Mouse (Mus musculus): Measurements from ENCODE around the gene Mad1l1. TPM values are rescaled to one million over a fixed set of nuclear protein-coding genes. Genes with fewer than 3 reads are reported as not detected.

Gene Mad1l1
- polyA plus RNA-seq, 1 experiment from 2014 or later, result 24.8 TPM

DNA sequence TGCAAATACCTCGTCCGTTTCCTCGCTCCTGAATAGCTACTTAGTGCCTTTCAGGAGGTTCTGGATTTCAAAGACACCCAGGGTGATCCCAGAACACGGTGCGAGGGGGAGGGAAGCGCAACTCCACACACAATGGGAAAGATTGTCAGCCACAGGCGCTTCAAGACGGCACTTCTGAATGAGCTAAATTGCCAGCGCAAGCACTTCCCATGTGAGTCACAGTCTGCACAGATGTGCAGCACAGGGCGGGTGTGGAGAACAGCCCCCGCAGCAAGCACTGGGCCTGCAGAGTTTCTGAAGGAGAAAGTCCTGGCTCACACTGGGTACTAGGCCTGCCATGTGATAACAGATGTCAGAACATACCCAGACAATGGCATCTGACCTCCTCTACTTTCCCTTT, 127.2 kb downstream of the Mad1l1 start:
- no peak overlapping the region for H3K27ac ChIP-seq
- H3K9me3 ChIP-seq (replicated peaks), result no peaks in the 10 kb centered on the region
- ATAC-seq (ENCODE audit: low read depth), result no peak
- peaks cover 17% of the 10 kb centered on the region for H3K4me1 ChIP-seq (replicated peaks)
- H3K4me3 ChIP-seq (replicated peaks), result no peak overlapping the region
- no peaks in the 10 kb centered on the region for H3K27me3 ChIP-seq
- H3K4me2 ChIP-seq, result no peak overlapping the region
- no peak overlapping the region for H3K9ac ChIP-seq
- peaks cover 17% of the 10 kb centered on the region for H3K36me3 ChIP-seq
- no peak for DNase-seq
- WGBS (ENCODE audit: insufficient replicate concordance), result 80% methylated on average over 11 of the region's 11 CpGs

GRCm38 (mm10) chr5:140191539-140191938, 129.8 kb downstream of the Mad1l1 start:
- Histone ChIP-seq H3K4me1 (replicated peaks) (peaks cover 17% of the 10 kb centered on the region), H3K4me2 (no peak overlapping the region), H3K27me3 (no peaks in the 10 kb centered on the region), H3K27ac (no peak overlapping the region), H3K4me3 (replicated peaks) (no peak overlapping the region), H3K36me3 (peaks cover 17% of the 10 kb centered on the region), H3K9ac (no peak overlapping the region), H3K9me3 (replicated peaks) (no peaks in the 10 kb centered on the region)
- ATAC-seq (ENCODE audit: low read depth) (peak; percentile 34; the same call in 1 of the 2 replicates), DNase-seq (no peak)
- 70% methylated on average over 4 of the region's 4 CpGs for WGBS (ENCODE audit: insufficient replicate concordance)

DNA sequence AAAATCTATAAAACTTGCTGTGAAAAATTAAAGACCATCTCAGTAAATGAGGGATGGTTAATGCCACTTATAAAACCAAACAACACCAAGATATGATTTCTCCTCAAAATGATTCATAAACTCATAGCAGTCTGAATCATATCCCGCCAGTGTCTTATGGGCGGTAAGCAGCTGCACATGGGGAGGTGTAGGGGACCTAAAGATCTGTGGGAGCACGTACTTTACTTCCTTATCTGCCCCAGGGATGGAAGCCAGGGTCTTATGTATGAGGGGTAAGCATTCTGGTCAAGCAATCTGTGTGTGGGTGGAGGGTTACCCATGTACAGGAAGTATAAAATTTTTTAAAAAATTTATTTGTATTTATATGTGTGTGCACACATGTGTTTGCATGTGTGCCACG, 135.0 kb downstream of the Mad1l1 start:
- Histone ChIP-seq H3K9ac (no peak overlapping the region), H3K27ac (no peak overlapping the region), H3K4me3 (replicated peaks) (no peak overlapping the region), H3K4me1 (replicated peaks) (peaks cover 8% of the 10 kb centered on the region), H3K36me3 (0 out of 2 replicates have a peak, but pooled peaks cover 2% of the 10 kb centered on the region), H3K27me3 (no peaks in the 10 kb centered on the region), H3K9me3 (replicated peaks) (no peaks in the 10 kb centered on the region), H3K4me2 (no peak overlapping the region)
- DNase-seq (no peak), ATAC-seq (ENCODE audit: low read depth) (no peak)
- WGBS (ENCODE audit: insufficient replicate concordance), result 71% methylated on average over 4 of the region's 4 CpGs

- Histone ChIP-seq H3K4me2 (no peak overlapping the region), H3K27ac (no peak overlapping the region), H3K9me3 (replicated peaks) (no peaks in the 10 kb centered on the region), H3K9ac (no peak overlapping the region), H3K4me1 (replicated peaks) (peaks cover 12% of the 10 kb centered on the region), H3K36me3 (0 out of 2 replicates have a peak, but pooled peaks cover 2% of the 10 kb centered on the region), H3K27me3 (no peaks in the 10 kb centered on the region), H3K4me3 (replicated peaks) (no peak overlapping the region)
- DNase-seq (no peak), ATAC-seq (ENCODE audit: low read depth) (no peak)
- 77% methylated on average over 6 of the region's 6 CpGs for WGBS (ENCODE audit: insufficient replicate concordance)
Measured at GRCm38 (mm10) chr5:140185757-140186156, 135.6 kb downstream of the Mad1l1 start.

DNA sequence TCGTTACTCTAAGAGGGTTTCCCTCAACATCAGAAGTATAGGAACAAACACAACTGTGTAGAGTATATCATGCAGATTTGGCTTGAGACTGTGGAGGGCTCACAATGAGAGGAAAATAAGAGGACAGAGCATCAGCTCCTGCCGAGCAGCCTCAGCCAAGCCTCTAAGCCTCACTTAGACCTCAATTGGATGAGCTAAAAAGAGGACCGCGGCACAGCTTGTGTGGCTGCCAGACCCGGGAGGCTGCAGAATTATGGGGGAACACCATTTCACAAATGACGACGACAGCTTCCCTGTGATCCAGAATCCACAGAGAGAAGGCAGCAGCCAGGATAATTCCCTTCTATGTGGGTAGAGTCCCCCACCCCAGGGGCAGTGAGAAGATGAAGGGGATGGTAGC, 138.0 kb downstream of the Mad1l1 start:
- H3K36me3 ChIP-seq, result 0 out of 2 replicates have a peak, but pooled peaks cover 2% of the 10 kb centered on the region
- WGBS (ENCODE audit: insufficient replicate concordance), result 76% methylated on average over 7 of the region's 7 CpGs
- no peaks in the 10 kb centered on the region for H3K9me3 ChIP-seq (replicated peaks)
- no peak overlapping the region for H3K9ac ChIP-seq
- no peaks in the 10 kb centered on the region for H3K27me3 ChIP-seq
- H3K4me1 ChIP-seq (replicated peaks), result peaks cover 5% of the 10 kb centered on the region
- no peak for ATAC-seq (ENCODE audit: low read depth)
- H3K4me3 ChIP-seq (replicated peaks), result no peak overlapping the region
- no peak overlapping the region for H3K27ac ChIP-seq
- no peak for DNase-seq
- H3K4me2 ChIP-seq, result no peak overlapping the region

DNA sequence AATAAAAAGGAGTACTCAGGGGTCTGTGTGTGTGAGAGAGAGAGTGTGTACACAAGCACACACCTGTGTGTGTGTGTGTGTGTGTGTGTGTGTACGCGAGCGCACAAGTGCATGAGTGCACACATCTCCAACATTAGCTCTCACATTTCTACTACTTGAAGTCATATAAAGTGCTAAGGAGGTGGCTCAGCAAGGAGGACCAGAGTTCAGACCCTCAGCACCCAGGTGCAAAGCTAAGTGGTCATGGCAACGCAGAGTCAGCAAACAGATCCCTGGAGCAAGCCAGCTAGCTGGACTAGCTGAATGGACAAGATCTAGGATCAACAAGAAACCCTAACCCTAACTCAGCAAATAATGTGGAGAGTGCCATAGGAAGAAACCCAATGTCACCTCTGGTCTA, 139.0 kb downstream of the Mad1l1 start:
- DNase-seq (no peak), ATAC-seq (ENCODE audit: low read depth) (no peak)
- WGBS (ENCODE audit: insufficient replicate concordance), result 94% methylated on average over 4 of the region's 4 CpGs
- H3K4me1 ChIP-seq (replicated peaks), result peaks cover 5% of the 10 kb centered on the region; the same call in 1 of the 2 replicates
- no peak overlapping the region for H3K4me2 ChIP-seq
- H3K9me3 ChIP-seq (replicated peaks), result no peaks in the 10 kb centered on the region
- H3K36me3 ChIP-seq, result 0 out of 2 replicates have a peak, but pooled peaks cover 2% of the 10 kb centered on the region
- H3K9ac ChIP-seq, result no peak overlapping the region
- no peaks in the 10 kb centered on the region for H3K27me3 ChIP-seq
- H3K4me3 ChIP-seq (replicated peaks), result no peak overlapping the region
- H3K27ac ChIP-seq, result no peak overlapping the region

GRCm38 (mm10) chr5:140180016-140180415, 141.3 kb downstream of the Mad1l1 start:
- Histone ChIP-seq H3K4me3 (replicated peaks) (no peak overlapping the region), H3K9ac (no peak overlapping the region), H3K9me3 (replicated peaks) (no peaks in the 10 kb centered on the region), H3K4me2 (no peak overlapping the region), H3K27ac (no peak overlapping the region), H3K27me3 (no peaks in the 10 kb centered on the region), H3K36me3 (0 out of 2 replicates have a peak, but pooled peaks cover 2% of the 10 kb centered on the region), H3K4me1 (replicated peaks) (peaks cover 5% of the 10 kb centered on the region; the same call in 1 of the 2 replicates)
- 92% methylated on average over 5 of the region's 5 CpGs for WGBS (ENCODE audit: insufficient replicate concordance)
- DNase-seq, result no peak
- no peak for ATAC-seq (ENCODE audit: low read depth)

DNA sequence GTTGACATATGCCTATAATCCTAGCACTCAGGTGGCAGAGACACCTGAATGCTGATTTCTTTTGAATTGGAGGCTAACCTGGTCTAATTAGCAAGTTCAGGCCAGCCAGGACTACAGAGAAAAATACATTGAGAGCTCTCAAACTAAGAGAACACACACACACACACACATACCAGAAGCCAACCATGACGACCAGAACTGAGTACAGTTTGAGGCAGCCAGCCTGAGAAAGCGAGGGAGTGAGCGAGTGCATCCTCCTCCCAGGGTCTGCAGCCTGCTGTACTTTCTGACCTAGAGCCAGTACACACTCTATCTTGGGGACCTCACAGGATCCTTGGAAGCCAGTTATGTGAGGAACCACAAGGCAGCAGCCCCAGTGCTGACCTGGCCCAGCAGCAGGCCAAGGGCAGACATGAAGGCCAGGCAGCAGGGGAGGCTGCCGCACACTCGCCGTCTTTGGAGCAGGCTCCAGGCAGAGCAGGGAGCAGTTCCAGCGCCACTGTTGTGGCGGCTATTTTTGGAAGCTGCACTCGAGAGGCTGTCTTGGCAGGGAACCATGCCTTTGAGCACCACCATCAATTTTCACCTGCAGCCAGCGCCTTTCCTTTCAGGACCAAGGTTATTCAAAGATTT, 143.2 kb downstream of the Mad1l1 start:
- Histone ChIP-seq H3K9me3 (replicated peaks) (no peaks in the 10 kb centered on the region), H3K27ac (no peak overlapping the region), H3K4me3 (replicated peaks) (no peak overlapping the region), H3K4me1 (replicated peaks) (peaks cover 5% of the 10 kb centered on the region; the same call in 1 of the 2 replicates), H3K4me2 (no peak overlapping the region), H3K9ac (no peak overlapping the region), H3K27me3 (no peaks in the 10 kb centered on the region), H3K36me3 (0 out of 2 replicates have a peak, but pooled peaks cover 2% of the 10 kb centered on the region)
- ATAC-seq (ENCODE audit: low read depth) (no peak), DNase-seq (no peak)
- 69% methylated on average over 10 of the region's 10 CpGs for WGBS (ENCODE audit: insufficient replicate concordance)

DNA sequence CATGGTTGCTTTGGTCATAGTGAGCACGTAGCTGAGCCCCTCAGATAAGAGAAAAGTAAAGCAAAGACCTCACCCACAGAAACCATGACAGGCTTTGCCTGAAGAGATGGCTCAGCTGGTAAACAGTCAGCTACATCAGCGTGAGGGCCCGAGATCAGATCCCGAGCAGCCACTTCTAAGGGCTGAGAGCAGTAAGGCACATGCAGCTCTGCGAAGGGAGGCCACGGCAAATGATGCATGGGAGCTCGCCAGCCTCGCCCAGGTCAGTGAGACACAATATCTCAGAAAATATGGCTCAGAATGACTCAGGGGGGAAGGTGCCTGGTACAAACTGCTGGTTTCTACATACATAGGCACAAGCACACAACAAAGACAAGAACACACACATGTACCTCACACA, 143.8 kb downstream of the Mad1l1 start:
- H3K9me3 ChIP-seq (replicated peaks), result no peaks in the 10 kb centered on the region
- ATAC-seq (ENCODE audit: low read depth), result no peak
- H3K4me2 ChIP-seq, result no peak overlapping the region
- peaks cover 5% of the 10 kb centered on the region; the same call in 1 of the 2 replicates for H3K4me1 ChIP-seq (replicated peaks)
- no peak overlapping the region for H3K4me3 ChIP-seq (replicated peaks)
- no peak overlapping the region for H3K9ac ChIP-seq
- H3K36me3 ChIP-seq, result 0 out of 2 replicates have a peak, but pooled peaks cover 2% of the 10 kb centered on the region
- WGBS (ENCODE audit: insufficient replicate concordance), result 55% methylated on average over 8 of the region's 8 CpGs
- H3K27ac ChIP-seq, result no peak overlapping the region
- H3K27me3 ChIP-seq, result no peaks in the 10 kb centered on the region
- DNase-seq, result no peak

DNA sequence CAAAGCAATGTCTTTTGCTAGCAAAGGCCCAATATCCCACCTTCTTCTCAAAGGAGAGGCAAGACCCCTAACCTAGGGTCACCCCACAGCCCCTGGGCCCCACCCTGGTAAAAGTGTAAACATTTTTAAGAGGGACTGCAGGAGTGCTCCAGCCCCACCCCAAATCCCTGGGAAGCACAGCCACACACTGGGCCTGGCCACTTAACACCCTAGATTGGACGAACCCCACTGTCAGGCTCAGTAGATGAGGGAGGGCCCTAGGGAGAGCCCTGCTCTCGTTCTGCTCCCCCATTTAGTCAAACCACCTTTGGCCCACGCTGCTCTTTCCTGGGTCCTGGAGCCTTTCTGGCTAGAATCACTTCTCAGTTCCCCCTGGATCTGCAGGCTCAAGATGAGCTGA, 145.0 kb downstream of the Mad1l1 start:
- 77% methylated on average over 3 of the region's 3 CpGs for WGBS (ENCODE audit: insufficient replicate concordance)
- no peak for ATAC-seq (ENCODE audit: low read depth)
- H3K4me1 ChIP-seq (replicated peaks), result peaks cover 6% of the 10 kb centered on the region; the same call in 1 of the 2 replicates
- no peak overlapping the region for H3K9ac ChIP-seq
- no peaks in the 10 kb centered on the region for H3K36me3 ChIP-seq
- no peaks in the 10 kb centered on the region for H3K9me3 ChIP-seq (replicated peaks)
- H3K27ac ChIP-seq, result no peak overlapping the region
- no peak overlapping the region for H3K4me3 ChIP-seq (replicated peaks)
- H3K4me2 ChIP-seq, result no peak overlapping the region
- H3K27me3 ChIP-seq, result no peaks in the 10 kb centered on the region
- DNase-seq, result no peak

GRCm38 (mm10) chr5:140174814-140175490, 146.4 kb downstream of the Mad1l1 start:
- Histone ChIP-seq H3K9ac (no peak overlapping the region), H3K36me3 (no peaks in the 10 kb centered on the region), H3K27ac (no peak overlapping the region), H3K9me3 (replicated peaks) (no peaks in the 10 kb centered on the region), H3K4me1 (replicated peaks) (0 out of 2 replicates have a peak, but pooled peaks cover 4% of the 10 kb centered on the region), H3K27me3 (no peaks in the 10 kb centered on the region), H3K4me2 (no peak overlapping the region), H3K4me3 (replicated peaks) (no peak overlapping the region)
- no peak for DNase-seq
- 78% methylated on average over 14 of the region's 14 CpGs for WGBS (ENCODE audit: insufficient replicate concordance)
- no peak for ATAC-seq (ENCODE audit: low read depth)
